Comparison of ENCODE assay signal across 7 mouse cellular contexts in the genomic region with DNA sequence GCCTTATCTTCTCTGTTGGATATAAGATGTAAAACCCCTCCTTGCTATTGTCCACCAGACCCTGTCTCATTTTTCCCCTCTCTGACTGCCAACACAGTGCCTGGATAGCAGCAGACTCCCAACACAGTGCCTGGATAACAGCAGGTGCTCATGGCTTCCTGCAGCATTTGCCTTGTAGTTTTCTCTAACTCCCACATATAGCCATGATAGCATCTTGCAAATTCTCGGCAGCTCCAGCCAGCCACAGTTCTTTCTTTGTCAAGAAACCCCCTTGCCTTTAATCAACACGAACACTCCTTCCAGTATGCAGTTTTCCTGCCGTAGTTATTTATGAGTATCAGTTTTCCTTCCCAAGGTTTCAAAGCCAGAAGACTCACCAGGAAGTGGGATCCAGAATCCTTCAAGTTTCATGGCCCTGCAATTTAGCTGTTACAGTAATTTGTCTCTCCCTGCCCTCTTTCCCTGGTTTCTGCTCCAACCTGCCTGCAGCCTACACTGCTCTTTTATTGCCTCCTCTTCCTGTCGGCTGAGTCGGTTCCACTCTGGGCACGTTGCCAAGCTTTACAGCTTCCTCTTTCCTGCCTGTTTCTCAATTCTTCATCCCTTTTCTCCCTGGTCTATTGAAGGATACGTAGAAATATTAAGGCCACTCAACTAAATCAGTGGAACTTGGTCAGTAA.
DNase-seq lines count a peak whose midpoint lies in the region; ATAC-seq lines count a peak whose summit lies in the region.

No protein-coding gene starts in this region.

- peak overlapping the region; percentile 31; the same call in 1 of the 2 replicates for H3K27ac ChIP-seq in heart, embryonic 11.5 days (ENCODE audit: low read depth, low read length)
- peak overlapping the region; percentile 72 for H3K27ac ChIP-seq in lung, embryonic 15.5 days

- no peaks in the 10 kb centered on the region for H3K4me1 ChIP-seq in heart, embryonic 11.5 days (ENCODE audit: control insufficient read depth, insufficient read depth, low read length)
- peaks cover 13% of the 10 kb centered on the region for H3K4me1 ChIP-seq in lung, embryonic 15.5 days

- H3K9me3 ChIP-seq in heart, embryonic 11.5 days (replicated peaks; ENCODE audit: control insufficient read depth, low read length), result no peaks in the 10 kb centered on the region
- H3K9me3 ChIP-seq in lung, embryonic 15.5 days, result no peaks in the 10 kb centered on the region

- 39% methylated on average over 7 of the region's 7 CpGs for WGBS in heart, embryonic 11.5 days (ENCODE audit: insufficient replicate concordance)
- WGBS in lung, embryonic 15.5 days, result 10% methylated on average over 7 of the region's 7 CpGs

- DNase-seq in urinary bladder, adult 18-20 months (ENCODE audit: low spot score in 2 of 2), result peak; percentile 11 to 22
- DNase-seq in urinary bladder, postnatal 10 days (ENCODE audit: low spot score), result no peak
- peak; percentile 24 to 60 for DNase-seq in cerebellum, postnatal 25 days
- peak; percentile 70 for DNase-seq in kidney, postnatal 14 days
- peak; percentile 29 to 37 for DNase-seq in spleen, postnatal 36 days (ENCODE audit: low spot score in 2 of 2)

- peak overlapping the region; percentile 29 for H3K4me2 ChIP-seq in heart, embryonic 11.5 days
- peak overlapping the region; percentile 23; the same call in 1 of the 2 replicates for H3K4me2 ChIP-seq in lung, embryonic 15.5 days

- H3K9ac ChIP-seq in heart, embryonic 11.5 days (ENCODE audit: low read depth, low read length), result no peak overlapping the region
- no peak overlapping the region for H3K9ac ChIP-seq in lung, embryonic 15.5 days

- H3K36me3 ChIP-seq in heart, embryonic 11.5 days (ENCODE audit: control insufficient read depth, insufficient read depth, low read length), result no peaks in the 10 kb centered on the region
- no peaks in the 10 kb centered on the region for H3K36me3 ChIP-seq in lung, embryonic 15.5 days

- peak; percentile 57; the same call in 1 of the 2 replicates for ATAC-seq in heart, embryonic 11.5 days (replicated peaks; ENCODE audit: insufficient number of reproducible peaks, low FRiP score, low TSS enrichment)
- ATAC-seq in lung, embryonic 15.5 days (ENCODE audit: borderline replicate concordance, extremely low read depth, low FRiP score, low TSS enrichment), result peak; percentile 62; the same call in 1 of the 2 replicates

- no peak overlapping the region for H3K4me3 ChIP-seq in heart, embryonic 11.5 days (ENCODE audit: low read depth, low read length)
- no peak overlapping the region for H3K4me3 ChIP-seq in lung, embryonic 15.5 days

- no peaks in the 10 kb centered on the region for H3K27me3 ChIP-seq in heart, embryonic 11.5 days (ENCODE audit: control insufficient read depth, insufficient read depth, low read length)
- no peaks in the 10 kb centered on the region for H3K27me3 ChIP-seq in lung, embryonic 15.5 days
